Mouse (Mus musculus): ENCODE measurements around the gene Krtap1-3.

Krtap1-3 gene

GRCm38 (mm10) chr11:99557976-99558745 lies 33.0 kb downstream of the Krtap1-3 start:
- DNase-seq (ENCODE audit: low spot score) = no peak

DNA sequence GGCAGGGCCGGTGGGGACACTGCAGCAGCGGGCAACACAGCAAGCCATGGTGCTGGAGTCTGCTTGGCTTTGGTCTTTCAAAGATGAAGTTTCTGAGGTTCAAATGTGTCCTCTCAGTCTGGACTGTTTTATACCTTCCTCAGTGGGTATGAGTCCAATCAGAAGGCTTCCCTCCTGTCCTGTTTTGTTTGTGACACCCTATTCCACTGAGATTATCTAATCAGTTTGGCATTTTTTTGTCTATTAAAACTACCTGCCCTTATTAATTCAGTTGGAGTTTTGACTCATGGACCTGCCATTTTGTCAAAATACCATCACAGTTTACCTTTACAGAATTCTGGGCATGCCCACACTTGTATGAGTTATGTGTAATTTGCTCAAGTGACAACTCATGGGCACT lies 34.4 kb downstream of the Krtap1-3 start, which contains the start of gene Krtap3-2:
Gene Krtap3-2 (minus strand): TSS at position 101 of the 400 bp plus-strand sequence.
- no peak for DNase-seq (ENCODE audit: low spot score)

GRCm38 (mm10) chr11:99556195-99556594 lies 34.9 kb downstream of the Krtap1-3 start:
- no peak for DNase-seq (ENCODE audit: low spot score)

DNA sequence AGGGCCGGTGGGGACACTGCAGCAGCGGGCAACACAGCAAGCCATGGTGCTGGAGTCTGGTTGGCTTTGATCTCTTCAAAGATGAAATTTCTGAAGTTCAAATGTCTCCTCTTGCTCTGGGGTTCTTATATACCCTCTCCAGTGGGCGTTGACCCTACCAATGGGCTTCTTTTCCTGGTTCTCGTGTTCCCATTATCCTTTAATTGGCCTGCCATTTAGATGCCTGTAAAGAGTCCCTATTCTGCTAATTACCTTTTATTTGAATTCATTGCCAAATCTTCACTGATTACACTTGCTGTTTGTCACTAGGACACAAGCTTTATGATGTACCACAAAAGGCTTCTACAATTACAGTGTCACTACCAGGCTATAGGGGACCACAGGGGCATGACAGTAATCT lies 40.4 kb downstream of the Krtap1-3 start, which contains the start of gene Krtap3-3:
Gene Krtap3-3 (minus strand): TSS at position 101 of the 400 bp plus-strand sequence.
- DNase-seq (ENCODE audit: low spot score) = no peak

GRCm38 (mm10) chr11:99547892-99548291 lies 43.2 kb downstream of the Krtap1-3 start:
- no peak for DNase-seq (ENCODE audit: low spot score)

Data from c-Kit-positive CD71-positive TER-119-positive erythroid progenitor cells, embryonic 14.5 days (primary cell).